Mouse (Mus musculus) cortical plate, adult 2 months (tissue): ENCODE measurements around the gene Stk11. TPM values are rescaled to one million over a fixed set of nuclear protein-coding genes. Genes with fewer than 3 reads are reported as not detected.
A peak's percentile ranks its signal among the peaks of the same experiment; 100 is the strongest.

Experiments used
- H3K27ac ChIP-seq: fragments of 200-500 bp; 2 replicates; pipeline ENCODE4 v1.5.1; 2012; ENCODE audit warnings: low read length, control low read depth, inconsistent platforms; ENCODE audit not compliant: insufficient read depth
- H3K4me1 ChIP-seq: fragments of 200-500 bp; 2 replicates; pipeline ENCODE4 v1.6.1; 2011; ENCODE audit warnings: low read length; ENCODE audit not compliant: control insufficient read depth, insufficient read depth
- H3K4me3 ChIP-seq: fragments of 200-500 bp; 2 replicates; pipeline ENCODE4 v1.5.1; 2011; ENCODE audit warnings: mild to moderate bottlenecking, low read length, control low read depth; ENCODE audit not compliant: insufficient read depth
- CTCF ChIP-seq: fragments of 200-500 bp; IDR thresholded peaks from 2 replicates; pipeline ENCODE4 v1.5.1; 2011; ENCODE audit warnings: mild to moderate bottlenecking, control low read depth, low read length; ENCODE audit not compliant: insufficient read depth; ENCODE audit errors: extremely low read depth
- POLR2A ChIP-seq: fragments of 200-500 bp; IDR thresholded peaks from 2 replicates; pipeline ENCODE4 v1.6.1; 2011; ENCODE audit warnings: mild to moderate bottlenecking, low read length, control low read depth; ENCODE audit not compliant: insufficient read depth; ENCODE audit errors: extremely low read depth
- polyA plus RNA-seq: library from polyadenylated mRNA; depleted of rRNA; stranded (reverse); fragments of >200 nt; gene quantifications from 2 replicates; pipeline ENCODE4 v1.2.3, GENCODE M21; 2012

Stk11 gene
- polyA plus RNA-seq, 1 experiment: 94.2 TPM

DNA sequence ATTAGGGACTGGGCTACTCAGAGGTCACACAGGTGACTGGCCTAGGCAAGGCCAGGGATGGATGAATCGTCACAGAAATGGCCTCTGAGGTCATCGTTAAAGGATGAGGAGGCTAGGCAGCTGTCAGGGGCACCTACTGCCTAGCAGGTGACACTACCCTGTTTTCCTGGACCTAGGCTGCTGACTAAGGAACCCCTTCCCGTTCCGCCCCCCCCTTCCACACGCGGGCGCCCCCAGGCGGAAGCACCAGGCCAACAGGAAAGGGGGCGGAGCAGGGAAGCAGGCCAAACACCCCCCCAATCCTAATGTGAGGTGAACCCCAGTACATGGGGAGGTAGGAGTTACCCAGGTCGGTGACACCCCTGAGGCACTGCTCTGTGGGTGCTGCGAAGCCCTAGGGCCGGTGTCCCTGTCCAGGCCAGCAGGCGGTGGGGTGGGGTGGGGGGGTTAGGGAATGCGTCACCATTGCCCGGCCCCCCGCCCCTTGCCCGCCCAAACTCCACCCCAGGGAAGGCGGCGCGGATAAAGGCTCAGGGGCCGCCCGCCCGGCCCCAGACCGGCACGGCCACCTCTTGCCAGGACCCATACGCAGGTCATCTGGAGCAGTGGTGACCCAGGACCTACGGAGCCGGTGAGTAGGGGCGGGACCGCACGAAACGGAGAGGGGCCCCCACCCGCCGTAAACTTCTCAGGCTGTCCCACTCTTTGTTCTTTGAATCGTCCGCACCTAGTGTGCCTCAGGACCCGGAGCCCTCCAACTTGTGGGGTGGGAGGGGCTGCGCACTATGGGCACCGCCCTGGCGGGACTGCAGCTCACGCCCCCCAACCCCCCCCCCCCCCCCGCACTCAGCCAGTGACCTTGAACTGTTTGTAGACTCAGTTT, 32.4 kb downstream of the Stk11 start, which contains the start of gene Midn:
Gene Midn (plus strand): TSS at position 554 of the 883 bp plus-strand sequence.
- Histone ChIP-seq H3K4me3 (peak within 1 kb of the TSS; percentile 86), H3K27ac (peak within 1 kb of the TSS; percentile 93), H3K4me1 (peaks cover 3% of the 10 kb centered on the region; the same call in 1 of the 2 replicates)
- TF ChIP-seq POLR2A (peak; percentile 77), CTCF (peak; percentile 25; the same call in 1 of the 2 replicates)

DNA sequence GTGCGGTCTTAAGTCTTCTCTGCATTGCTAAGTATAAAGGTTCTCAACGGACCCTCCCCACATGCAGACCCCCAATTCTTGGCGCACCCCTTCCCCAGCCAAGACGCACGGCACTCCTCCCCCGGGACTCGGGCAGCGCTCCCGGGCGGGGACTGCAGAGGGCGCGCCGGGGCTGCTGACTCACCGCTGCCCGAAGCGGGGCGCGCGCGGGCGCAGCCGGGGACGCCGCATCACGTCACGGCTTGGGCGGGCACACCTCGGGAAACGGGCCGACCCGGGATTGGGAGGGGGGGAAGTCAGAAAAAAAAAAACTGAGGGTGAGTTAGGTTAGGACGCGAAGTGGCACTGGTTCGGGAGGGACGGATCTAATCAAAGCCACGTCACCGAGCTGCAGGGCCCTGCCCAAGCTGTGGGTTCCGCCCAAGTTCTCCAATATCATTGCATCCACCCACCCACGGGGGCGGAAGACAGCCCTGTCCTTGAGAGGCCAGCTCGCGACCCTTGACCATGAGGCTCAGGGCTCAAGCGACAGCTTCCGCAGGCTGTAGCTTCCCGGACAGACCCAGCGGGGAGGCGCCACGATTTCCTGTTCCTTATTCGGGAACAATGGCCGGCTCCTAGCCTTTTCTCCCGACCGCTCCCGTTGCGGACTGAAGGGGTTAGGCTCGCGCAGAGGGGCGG, 33.1 kb downstream of the Stk11 start:
- peak overlapping the region; percentile 93 for H3K27ac ChIP-seq
- peak; percentile 32; the same call in 1 of the 2 replicates for TF ChIP-seq CTCF
- TF ChIP-seq POLR2A: no peak
- peak overlapping the region; percentile 86 for H3K4me3 ChIP-seq
- H3K4me1 ChIP-seq: peaks cover 2% of the 10 kb centered on the region; the same call in 1 of the 2 replicates

DNA sequence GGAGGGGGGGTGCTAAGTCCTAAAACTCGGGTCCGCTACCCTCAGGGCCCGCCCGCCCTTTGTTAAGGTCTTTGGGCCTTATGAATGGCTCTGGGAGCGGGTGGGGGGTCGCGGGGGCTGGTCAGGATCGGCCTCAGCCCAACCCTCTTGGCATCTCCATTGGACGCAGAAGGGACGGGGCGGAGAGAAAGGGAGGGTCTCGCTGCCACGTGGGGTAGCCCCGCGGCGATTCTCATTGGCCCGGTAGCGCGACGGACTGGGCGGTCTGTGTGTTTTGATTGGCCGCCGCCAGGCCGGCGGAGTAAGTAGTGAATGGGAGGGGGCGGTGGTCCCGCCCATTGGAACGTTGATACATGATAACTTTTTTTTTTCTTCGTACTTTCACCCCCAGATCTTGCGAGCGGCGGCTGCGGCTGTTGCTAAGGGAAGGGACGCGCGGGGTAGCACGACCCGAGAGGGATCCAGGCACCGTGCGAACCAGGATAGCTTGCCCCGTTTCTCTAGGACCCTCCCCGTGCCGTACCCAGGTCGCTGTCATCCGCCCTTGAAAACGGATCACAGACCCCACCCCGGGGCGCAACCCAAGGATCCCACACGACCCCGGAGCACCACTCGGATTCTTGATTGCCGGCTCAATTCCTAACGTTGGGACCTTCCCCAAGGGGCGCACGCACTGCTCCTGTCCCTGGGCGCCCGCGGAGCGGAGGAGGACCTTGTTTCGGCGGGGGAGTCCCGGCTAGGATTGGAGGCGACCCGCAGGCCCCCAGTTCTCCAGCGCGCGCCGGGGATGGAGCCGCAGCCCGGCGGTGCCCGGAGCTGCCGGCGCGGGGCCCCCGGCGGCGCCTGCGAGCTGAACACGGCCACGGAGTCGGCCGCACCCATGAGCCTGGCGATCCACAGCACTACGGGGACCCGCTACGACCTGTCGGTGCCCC, 34.0 kb downstream of the Stk11 start:
- Histone ChIP-seq H3K4me1 (no peaks in the 10 kb centered on the region; the same call in 1 of the 2 replicates), H3K4me3 (peak overlapping the region; percentile 86)
- TF ChIP-seq POLR2A: peak; percentile 89
- TF ChIP-seq CTCF: no peak

DNA sequence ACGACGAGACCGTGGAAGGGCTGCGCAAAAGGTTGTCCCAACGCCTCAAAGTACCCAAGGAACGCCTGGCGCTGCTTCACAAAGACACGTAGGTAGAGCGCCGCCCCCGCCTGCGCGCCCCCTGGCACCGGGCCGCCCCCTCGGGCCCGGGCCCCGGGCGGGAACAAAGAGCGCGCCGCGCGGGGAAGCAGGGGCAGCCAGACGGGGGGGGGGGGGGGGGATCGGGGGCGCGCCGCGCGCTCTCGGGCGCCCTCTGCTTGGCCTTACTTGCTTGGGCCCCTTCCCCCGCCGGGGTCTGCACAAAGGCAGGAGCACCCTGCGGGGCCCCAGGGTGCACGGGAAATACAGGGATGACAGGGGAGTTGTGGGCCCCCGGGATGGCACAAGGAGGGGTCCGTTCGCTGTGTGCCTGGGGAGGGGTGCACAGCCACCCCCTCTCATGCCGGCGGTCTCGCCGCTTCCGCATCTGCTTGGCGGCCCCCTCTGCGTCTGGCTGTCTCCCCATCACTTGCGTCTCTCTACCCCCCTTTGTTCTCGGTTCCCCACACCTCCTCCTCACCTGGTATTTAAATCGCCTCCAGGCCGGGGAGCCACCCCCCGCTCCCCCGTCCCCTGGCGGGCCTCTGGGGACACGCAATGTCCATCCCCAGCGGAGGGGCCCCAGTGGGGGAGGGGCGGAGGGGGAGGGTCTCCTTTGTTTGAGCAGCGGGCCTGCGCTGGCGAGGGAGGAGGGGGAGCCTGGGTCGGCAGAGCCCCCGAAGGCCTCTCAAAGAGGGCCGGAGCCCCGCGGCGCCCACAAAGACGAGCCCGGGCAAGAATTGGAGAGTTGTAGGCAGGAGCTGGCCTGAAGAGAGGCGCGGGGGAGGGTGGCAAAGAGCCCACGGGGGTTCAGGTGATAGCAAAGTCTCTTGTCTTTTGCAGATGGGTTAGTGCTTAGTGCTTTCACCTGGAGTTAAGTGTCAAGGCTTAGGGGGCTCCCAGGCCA, 34.9 kb downstream of the Stk11 start:
- Histone ChIP-seq H3K27ac (peak overlapping the region; percentile 97), H3K4me3 (peak overlapping the region; percentile 86), H3K4me1 (no peaks in the 10 kb centered on the region; the same call in 1 of the 2 replicates)
- no peak for TF ChIP-seq CTCF
- TF ChIP-seq POLR2A: no peak

More for the DNA sequence above, 34.0 kb downstream of the Stk11 start:
- H3K27ac ChIP-seq: peak overlapping the region; percentile 93

DNA sequence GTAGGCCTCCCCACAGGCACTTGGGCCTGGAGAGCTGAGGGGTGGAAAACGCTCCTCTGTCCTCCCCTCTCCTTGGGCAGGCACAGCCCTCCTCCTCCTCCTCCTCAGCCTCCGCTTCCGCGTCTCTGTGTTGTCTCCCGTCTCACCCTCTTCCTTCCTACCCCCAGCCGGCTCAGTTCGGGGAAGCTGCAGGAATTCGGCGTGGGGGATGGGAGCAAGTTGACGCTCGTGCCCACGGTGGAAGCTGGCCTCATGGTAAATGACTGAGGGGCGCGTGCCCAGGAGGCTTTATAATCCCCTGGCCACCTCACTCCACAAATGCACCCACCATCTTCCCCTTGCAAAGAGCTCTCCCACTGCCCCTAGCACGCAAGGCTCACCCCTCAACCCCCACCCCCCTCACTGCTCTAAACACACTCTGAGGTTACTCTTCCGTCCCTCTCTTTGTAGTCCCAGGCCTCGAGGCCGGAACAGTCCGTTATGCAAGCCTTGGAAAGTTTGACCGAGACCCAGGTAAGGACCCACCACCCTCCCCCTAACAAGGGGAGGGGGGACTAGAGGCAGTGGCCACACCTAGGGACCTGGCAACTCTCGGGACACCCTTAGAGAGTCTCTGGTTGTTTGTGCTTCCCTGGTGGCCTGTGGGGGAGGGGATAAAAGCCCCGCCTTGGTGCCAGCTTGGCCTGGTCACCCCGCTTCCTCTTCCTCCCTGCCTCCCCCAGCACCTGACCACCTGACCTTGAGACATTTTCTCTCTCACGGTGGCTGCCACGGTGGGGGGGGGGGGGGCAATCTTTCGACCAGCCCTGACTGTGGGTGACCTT, 35.8 kb downstream of the Stk11 start:
- peak overlapping the region; percentile 97 for H3K27ac ChIP-seq
- H3K4me1 ChIP-seq: no peaks in the 10 kb centered on the region; the same call in 1 of the 2 replicates
- H3K4me3 ChIP-seq: peak overlapping the region; percentile 86
- TF ChIP-seq POLR2A (peak; percentile 40; the same call in 1 of the 2 replicates), CTCF (no peak)

DNA sequence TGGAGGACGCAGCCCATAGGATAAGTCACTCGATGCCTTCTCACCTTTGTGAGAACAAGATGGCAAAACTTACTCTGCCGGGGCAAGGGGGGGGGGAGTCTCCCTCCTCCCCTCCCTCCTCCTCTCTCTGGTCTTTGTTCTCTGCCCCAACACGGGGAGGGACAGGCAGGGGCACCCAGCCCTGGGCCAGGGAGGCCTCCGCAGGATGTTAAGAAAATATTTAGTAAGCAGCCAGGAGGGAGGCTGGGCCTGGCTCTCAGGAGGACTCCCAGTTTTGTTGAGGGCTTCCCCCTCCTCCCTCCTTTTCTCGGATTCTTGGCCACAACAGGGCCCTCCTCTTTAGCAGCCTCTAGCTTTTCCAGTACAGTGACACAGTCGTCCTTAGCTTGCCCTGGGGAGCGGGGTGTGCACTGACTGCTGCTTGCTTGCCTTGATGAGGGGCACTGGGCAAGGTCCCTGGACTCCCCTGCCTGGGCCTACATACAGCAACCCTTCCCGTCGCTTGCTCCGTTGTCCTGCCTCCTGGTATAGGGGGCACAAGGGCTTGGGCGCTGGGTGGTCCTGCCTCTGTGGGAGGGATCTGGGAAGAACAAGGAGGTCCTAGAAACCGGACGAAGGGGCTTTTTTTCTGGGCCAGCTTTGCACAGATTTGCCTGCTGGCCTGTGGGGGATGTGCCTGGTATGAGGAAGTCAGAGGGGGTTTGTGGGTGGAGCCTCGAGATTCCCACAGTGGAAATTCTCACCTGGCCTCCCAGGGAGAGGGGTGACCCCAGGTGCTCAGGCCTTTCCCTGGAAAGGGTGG, 36.7 kb downstream of the Stk11 start:
- Histone ChIP-seq H3K27ac (peak overlapping the region; percentile 97), H3K4me1 (no peaks in the 10 kb centered on the region; the same call in 1 of the 2 replicates), H3K4me3 (peak overlapping the region; percentile 86)
- TF ChIP-seq POLR2A: no peak
- TF ChIP-seq CTCF: no peak

DNA sequence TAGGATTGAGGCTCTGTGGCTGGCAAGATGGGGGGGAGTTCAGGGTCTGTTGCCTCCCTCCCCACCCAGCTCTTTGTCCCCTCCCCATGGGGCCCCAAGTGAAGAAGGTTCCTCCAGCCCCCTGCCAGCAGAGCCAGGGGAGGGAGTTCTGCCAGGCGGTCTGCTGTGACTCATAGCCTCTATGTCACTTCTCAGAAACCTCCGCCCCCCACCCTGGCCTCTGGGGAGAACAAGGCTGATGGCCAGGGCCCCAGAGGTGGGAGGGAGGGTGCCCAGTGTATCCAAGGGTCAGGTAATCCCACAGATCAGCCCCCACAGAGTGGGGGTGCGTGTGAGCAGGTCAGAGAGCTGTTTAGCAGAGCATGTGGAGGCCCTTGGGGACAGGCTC, 37.3 kb downstream of the Stk11 start:
- Histone ChIP-seq H3K4me3 (peak overlapping the region; percentile 86; the same call in 1 of the 2 replicates), H3K4me1 (no peaks in the 10 kb centered on the region; the same call in 1 of the 2 replicates), H3K27ac (peak overlapping the region; percentile 97; the same call in 1 of the 2 replicates)
- TF ChIP-seq POLR2A: no peak
- TF ChIP-seq CTCF: no peak
